Mouse (Mus musculus) lung, embryonic 14.5 days (tissue): ENCODE measurements around the gene Grin2b. TPM values are rescaled to one million over a fixed set of nuclear protein-coding genes. Genes with fewer than 3 reads are reported as not detected.

Experiments
- ATAC-seq: fragments of 200-750 bp; cut with Nextera tagmentation; 2 replicates; pipeline ENCODE4 v1.8.0; 2017; ENCODE audit warnings: mild to moderate bottlenecking, moderate TSS enrichment, moderate library complexity; ENCODE audit not compliant: insufficient read depth
- DNase-seq: peaks from one replicate; pipeline ENCODE4 v3.0.0-alpha.2; 2015
- H3K27ac ChIP-seq: fragments of 300-500 bp; sonication (generic); 2 replicates; pipeline ENCODE4 v1.5.1; 2014; ENCODE audit warnings: low read depth, mild to moderate bottlenecking, moderate library complexity
- H3K27me3 ChIP-seq: fragments of 300-500 bp; sonication (generic); 2 replicates; pipeline ENCODE4 v1.6.1; 2014; ENCODE audit warnings: low read length, control low read depth; ENCODE audit not compliant: insufficient read depth
- H3K36me3 ChIP-seq: fragments of 300-500 bp; sonication (generic); 2 replicates; pipeline ENCODE4 v1.6.1; 2014; ENCODE audit warnings: control low read depth; ENCODE audit not compliant: insufficient read depth
- H3K4me1 ChIP-seq: fragments of 300-500 bp; sonication (generic); 2 replicates; pipeline ENCODE4 v1.6.1; 2014; ENCODE audit warnings: antibody characterized with exemption, control low read depth; ENCODE audit not compliant: insufficient read depth
- H3K4me2 ChIP-seq: fragments of 300-500 bp; sonication (generic); 2 replicates; pipeline ENCODE4 v1.6.1; 2014; ENCODE audit warnings: mild to moderate bottlenecking
- H3K4me3 ChIP-seq: fragments of 300-500 bp; sonication (generic); 2 replicates; pipeline ENCODE4 v1.5.1; 2014; ENCODE audit warnings: low read depth, low read length
- H3K9ac ChIP-seq: fragments of 300-500 bp; sonication (generic); 2 replicates; pipeline ENCODE4 v1.6.1; 2014
- H3K9me3 ChIP-seq: fragments of 300-500 bp; sonication (generic); 2 replicates; pipeline ENCODE4 v1.6.1; 2016; ENCODE audit warnings: low read depth, low read length, control low read depth
- CTCF ChIP-seq: IDR thresholded peaks from 2 replicates; pipeline ENCODE4 v1.5.1; 2016; ENCODE audit warnings: antibody characterized with exemption, low read depth
- WGBS: fragments of 180-500 bp; shearing (Covaris S2); extraction: QIAGEN DNeasy Blood & Tissue Kit; methylation state at CpG from one replicate; pipeline ENCODE4 v1.1.7; 2014; 5-methylcytosine and 5-hydroxymethylcytosine counted together
- polyA plus RNA-seq: library from polyadenylated mRNA; unstranded; fragments of >200 nt; fragmentation: Nextera tagmentation; extraction: Ambion mirVana; gene quantifications from 2 replicates; pipeline ENCODE4 v1.2.1, GENCODE M21; 2014

Gene Grin2b
- polyA plus RNA-seq, 1 experiment from 2014 or later = 0.82 TPM

GRCm38 (mm10) chr6:136108466-136108865, 64.8 kb downstream of the Grin2b start:
- WGBS = 79% methylated on average over 3 of the region's 3 CpGs
- no peak for DNase-seq
- no peak overlapping the region for H3K4me2 ChIP-seq
- no peak for ATAC-seq
- TF ChIP-seq CTCF = no peak
- no peaks in the 10 kb centered on the region for H3K9me3 ChIP-seq
- H3K4me1 ChIP-seq = no peaks in the 10 kb centered on the region
- no peak overlapping the region for H3K4me3 ChIP-seq
- no peaks in the 10 kb centered on the region for H3K36me3 ChIP-seq
- H3K27me3 ChIP-seq = no peaks in the 10 kb centered on the region
- H3K9ac ChIP-seq = no peak overlapping the region
- no peak overlapping the region for H3K27ac ChIP-seq

GRCm38 (mm10) chr6:136105221-136105620, 68.1 kb downstream of the Grin2b start:
- Histone ChIP-seq H3K4me3 (no peak overlapping the region), H3K4me2 (no peak overlapping the region), H3K9me3 (no peaks in the 10 kb centered on the region; the same call in 1 of the 2 replicates), H3K4me1 (no peaks in the 10 kb centered on the region), H3K36me3 (no peaks in the 10 kb centered on the region), H3K27ac (no peak overlapping the region), H3K9ac (no peak overlapping the region), H3K27me3 (no peaks in the 10 kb centered on the region)
- WGBS = 60% methylated on average over 2 of the region's 2 CpGs
- ATAC-seq (no peak), DNase-seq (no peak)
- no peak for TF ChIP-seq CTCF

GRCm38 (mm10) chr6:136100241-136100640, 73.1 kb downstream of the Grin2b start:
- H3K9ac ChIP-seq = no peak overlapping the region
- no peaks in the 10 kb centered on the region for H3K27me3 ChIP-seq
- WGBS = 71% methylated on average over 5 of the region's 5 CpGs
- no peak overlapping the region for H3K4me2 ChIP-seq
- ATAC-seq (no peak), DNase-seq (no peak)
- no peaks in the 10 kb centered on the region for H3K36me3 ChIP-seq
- H3K27ac ChIP-seq = no peak overlapping the region
- H3K9me3 ChIP-seq = no peaks in the 10 kb centered on the region; the same call in 1 of the 2 replicates
- H3K4me3 ChIP-seq = no peak overlapping the region
- TF ChIP-seq CTCF = no peak
- no peaks in the 10 kb centered on the region for H3K4me1 ChIP-seq

DNA sequence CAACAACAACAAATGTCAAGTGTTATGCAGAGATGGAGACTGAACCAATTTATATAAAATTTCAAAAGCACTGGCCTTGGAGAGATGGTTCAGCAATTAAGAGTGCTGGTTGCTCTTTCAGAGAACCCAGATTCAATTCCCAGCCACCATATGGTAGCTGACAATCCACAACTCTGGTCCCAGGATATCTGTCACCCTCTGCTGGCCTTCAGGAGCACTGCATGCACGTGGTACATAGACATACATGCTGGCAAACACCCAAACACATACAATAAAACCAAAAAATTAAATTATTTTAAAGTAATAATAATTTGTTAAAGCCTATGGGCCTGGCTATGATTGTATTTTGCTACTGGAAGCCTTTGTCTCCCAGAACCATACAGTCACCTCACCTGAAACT, 77.0 kb downstream of the Grin2b start:
- no peak overlapping the region for H3K9ac ChIP-seq
- H3K9me3 ChIP-seq = no peaks in the 10 kb centered on the region
- WGBS = 28% methylated on average over 1 of the region's 1 CpGs
- H3K27me3 ChIP-seq = no peaks in the 10 kb centered on the region
- no peak overlapping the region for H3K4me2 ChIP-seq
- no peaks in the 10 kb centered on the region for H3K36me3 ChIP-seq
- DNase-seq (peak; percentile 32), ATAC-seq (no peak)
- H3K4me3 ChIP-seq = no peak overlapping the region
- no peaks in the 10 kb centered on the region for H3K4me1 ChIP-seq
- peak; percentile 63 for TF ChIP-seq CTCF
- no peak overlapping the region for H3K27ac ChIP-seq

- no peak overlapping the region for H3K27ac ChIP-seq
- H3K9me3 ChIP-seq = no peaks in the 10 kb centered on the region
- WGBS = 64% methylated on average over 17 of the region's 17 CpGs
- H3K4me3 ChIP-seq = no peak overlapping the region
- ATAC-seq (no peak), DNase-seq (no peak)
- H3K9ac ChIP-seq = no peak overlapping the region
- H3K36me3 ChIP-seq = no peaks in the 10 kb centered on the region
- no peak for TF ChIP-seq CTCF
- H3K27me3 ChIP-seq = no peaks in the 10 kb centered on the region
- no peak overlapping the region for H3K4me2 ChIP-seq
- no peaks in the 10 kb centered on the region for H3K4me1 ChIP-seq
These were observed 93.1 kb downstream of the Grin2b start for GRCm38 (mm10) chr6:136079991-136080734.

DNA sequence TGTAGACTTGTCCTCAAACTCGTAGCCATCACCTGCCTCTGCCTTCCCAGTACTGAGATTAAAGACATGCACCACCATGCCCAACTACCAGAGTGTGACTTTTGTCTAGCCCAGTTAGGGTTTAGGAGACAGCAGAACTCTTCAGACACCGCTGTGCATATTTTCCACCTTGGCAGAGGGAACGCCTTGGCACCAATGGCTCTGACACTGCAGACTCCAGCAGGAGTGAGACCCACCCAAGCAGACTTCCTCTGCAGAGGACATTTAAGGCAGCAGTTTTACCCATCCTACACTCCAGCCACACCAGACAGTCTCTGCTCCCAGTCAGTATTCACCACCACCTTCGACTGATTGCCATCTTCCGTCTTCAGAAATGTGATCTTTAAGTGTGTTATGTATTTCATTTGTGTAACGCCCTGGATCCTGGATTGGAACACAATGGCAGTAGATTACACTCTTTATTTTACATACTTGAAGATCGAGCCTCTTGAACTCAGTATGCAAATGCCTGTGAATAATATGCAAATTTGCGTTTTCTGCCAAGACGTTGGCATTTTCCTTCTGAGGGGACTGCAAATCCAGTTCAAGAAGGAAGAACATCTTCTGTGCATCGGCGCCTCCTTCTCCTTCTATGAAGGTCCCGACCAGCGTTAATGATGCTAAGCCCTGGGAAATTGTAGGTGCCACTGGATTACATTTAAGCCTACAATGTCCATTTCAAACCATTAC, 100.8 kb downstream of the Grin2b start:
- H3K4me2 ChIP-seq = no peak overlapping the region
- DNase-seq (no peak), ATAC-seq (no peak)
- H3K27ac ChIP-seq = no peak overlapping the region
- no peak overlapping the region for H3K9ac ChIP-seq
- H3K4me3 ChIP-seq = no peak overlapping the region
- H3K4me1 ChIP-seq = no peaks in the 10 kb centered on the region
- no peaks in the 10 kb centered on the region for H3K9me3 ChIP-seq
- 84% methylated on average over 13 of the region's 13 CpGs for WGBS
- TF ChIP-seq CTCF = no peak
- H3K36me3 ChIP-seq = no peaks in the 10 kb centered on the region
- no peaks in the 10 kb centered on the region for H3K27me3 ChIP-seq

DNA sequence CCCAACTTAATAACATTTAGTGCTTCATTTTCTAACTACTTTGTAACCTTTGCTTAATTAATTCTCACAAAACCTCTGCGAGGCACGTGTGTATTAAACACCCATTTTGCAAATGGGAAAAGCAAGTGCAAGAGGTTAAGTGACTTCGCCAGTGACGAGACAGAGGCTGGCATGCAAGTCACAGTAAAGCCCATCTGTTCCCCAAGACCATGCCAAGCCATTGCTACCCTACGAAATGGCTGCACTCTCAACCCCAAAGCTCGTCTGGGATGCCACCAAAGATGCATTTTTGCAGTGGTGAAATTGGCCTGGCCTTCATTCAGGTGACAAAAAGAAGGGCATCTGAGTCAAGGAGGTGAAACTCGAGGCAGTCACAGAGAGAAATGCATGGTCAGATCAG, 103.2 kb downstream of the Grin2b start:
- DNase-seq = no peak
- 84% methylated on average over 7 of the region's 7 CpGs for WGBS
- no peak overlapping the region for H3K4me2 ChIP-seq
- no peak for ATAC-seq
- no peak overlapping the region for H3K4me3 ChIP-seq
- TF ChIP-seq CTCF = no peak
- no peak overlapping the region for H3K27ac ChIP-seq
- no peaks in the 10 kb centered on the region for H3K36me3 ChIP-seq
- H3K27me3 ChIP-seq = no peaks in the 10 kb centered on the region
- H3K4me1 ChIP-seq = no peaks in the 10 kb centered on the region
- no peak overlapping the region for H3K9ac ChIP-seq
- H3K9me3 ChIP-seq = no peaks in the 10 kb centered on the region
